In the genomic region with DNA sequence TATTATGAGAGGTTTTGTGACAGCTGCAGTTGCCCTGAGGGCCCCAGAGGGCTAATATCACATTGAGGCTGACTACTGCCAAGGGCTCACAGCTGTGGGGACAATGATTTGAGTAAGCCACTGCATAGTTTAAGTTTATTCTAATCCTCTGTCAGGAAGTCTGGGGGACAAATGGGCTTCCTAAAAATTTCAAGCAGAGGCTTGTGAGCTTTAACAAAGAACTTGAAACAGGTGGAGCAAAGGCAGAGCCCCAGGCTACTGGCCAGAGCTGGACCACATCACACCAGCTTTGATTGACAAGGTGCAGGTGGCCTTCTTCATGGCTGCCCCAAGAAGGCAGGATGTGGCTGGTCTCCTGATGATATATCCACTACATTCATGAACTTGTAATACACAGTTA, we compare ENCODE assay signal across 17 mouse cellular contexts.
"Had no signal": no experiment of that assay in that cellular context is flagged by ENCODE, and none has a peak within 500 bp of the region (broad histone marks: within the 10 kb centered on the region; RNA-seq: fewer than 3 reads in every experiment).

No protein-coding gene starts in this region.

- H3K27ac ChIP-seq: kidney, embryonic 15.5 days; liver, embryonic 15.5 days; midbrain, embryonic 15.5 days; neural tube, embryonic 13.5 days had no signal

- H3K9ac ChIP-seq: kidney, embryonic 15.5 days; liver, embryonic 15.5 days; midbrain, embryonic 15.5 days; neural tube, embryonic 13.5 days had no signal

- H3K27me3 ChIP-seq: kidney, embryonic 15.5 days; liver, embryonic 15.5 days; midbrain, embryonic 15.5 days; neural tube, embryonic 13.5 days had no signal

- H3K4me3 ChIP-seq: kidney, embryonic 15.5 days; liver, embryonic 15.5 days; midbrain, embryonic 15.5 days; neural tube, embryonic 13.5 days had no signal

- DNase-seq: kidney, adult 2 months; kidney, postnatal 14 days; left cerebral cortex, postnatal 4 days; lung, adult 2 months; lung, postnatal 36 days; retina, postnatal 1 day; right cerebral cortex, postnatal 4 days; spleen, adult 18-20 months; thymus, adult 18-20 months; thymus, postnatal 25 days had no signal

- H3K36me3 ChIP-seq: kidney, embryonic 15.5 days; liver, embryonic 15.5 days; midbrain, embryonic 15.5 days; neural tube, embryonic 13.5 days had no signal

- H3K9me3 ChIP-seq: kidney, embryonic 15.5 days; liver, embryonic 15.5 days; midbrain, embryonic 15.5 days; neural tube, embryonic 13.5 days had no signal

- ATAC-seq: lung, postnatal 0 days; midbrain, embryonic 15.5 days had no signal

- H3K4me1 ChIP-seq: kidney, embryonic 15.5 days; liver, embryonic 15.5 days; midbrain, embryonic 15.5 days; neural tube, embryonic 13.5 days had no signal

- H3K4me2 ChIP-seq: kidney, embryonic 15.5 days; liver, embryonic 11.5 days; liver, embryonic 15.5 days; midbrain, embryonic 11.5 days; midbrain, embryonic 15.5 days; neural tube, embryonic 13.5 days had no signal
